8 mouse cellular contexts compared by ENCODE assay signal in genomic region chr4:123050681-123051211, GRCm38 (mm10). TPM values are rescaled to one million over a fixed set of nuclear protein-coding genes. Genes with fewer than 3 reads are reported as not detected.
A peak's percentile ranks its signal among the peaks of the same experiment; 100 is the strongest.
DNase-seq lines count a peak whose midpoint lies in the region; ATAC-seq and TF ChIP-seq lines count a peak whose summit lies in the region.

No protein-coding gene starts in this region.

- H3K27ac ChIP-seq in midbrain, embryonic 11.5 days (ENCODE audit: low read depth, low read length) = peak overlapping the region; percentile 40
- H3K27ac ChIP-seq in midbrain, embryonic 10.5 days (replicated peaks) = no peak overlapping the region; the same call in 1 of the 2 replicates
- H3K27ac ChIP-seq in embryonic facial prominence, embryonic 14.5 days (replicated peaks; ENCODE audit: low read depth, low read length) = peak overlapping the region; percentile 40
- H3K27ac ChIP-seq in heart, embryonic 11.5 days (ENCODE audit: low read depth, low read length) = peak overlapping the region; percentile 54
- H3K27ac ChIP-seq in kidney, embryonic 16.5 days (ENCODE audit: low read length) = peak overlapping the region; percentile 35
- H3K27ac ChIP-seq in liver, embryonic 12.5 days = no peak overlapping the region
- peak overlapping the region; percentile 20; the same call in 1 of the 2 replicates for H3K27ac ChIP-seq in neural tube, embryonic 12.5 days
- H3K27ac ChIP-seq in stomach, postnatal 0 days (replicated peaks) = peak overlapping the region; percentile 69

- H3K9me3 ChIP-seq in midbrain, embryonic 11.5 days (ENCODE audit: control insufficient read depth, low read length) = no peaks in the 10 kb centered on the region
- H3K9me3 ChIP-seq in midbrain, embryonic 10.5 days (replicated peaks) = no peaks in the 10 kb centered on the region
- H3K9me3 ChIP-seq in embryonic facial prominence, embryonic 14.5 days (ENCODE audit: control insufficient read depth, low read length) = no peaks in the 10 kb centered on the region
- no peaks in the 10 kb centered on the region for H3K9me3 ChIP-seq in heart, embryonic 11.5 days (replicated peaks; ENCODE audit: control insufficient read depth, low read length)
- no peaks in the 10 kb centered on the region for H3K9me3 ChIP-seq in kidney, embryonic 16.5 days (ENCODE audit: low read length)
- H3K9me3 ChIP-seq in liver, embryonic 12.5 days (replicated peaks) = no peaks in the 10 kb centered on the region
- no peaks in the 10 kb centered on the region for H3K9me3 ChIP-seq in neural tube, embryonic 12.5 days
- no peaks in the 10 kb centered on the region for H3K9me3 ChIP-seq in stomach, postnatal 0 days (ENCODE audit: control insufficient read depth, low read length)

- TF ChIP-seq CTCF in stomach, postnatal 0 days (IDR thresholded peaks at IDR 0.05; ENCODE audit: low read depth) = no peak

- H3K27me3 ChIP-seq in midbrain, embryonic 11.5 days (ENCODE audit: control insufficient read depth, insufficient read depth, low read length) = no peaks in the 10 kb centered on the region
- H3K27me3 ChIP-seq in midbrain, embryonic 10.5 days (ENCODE audit: low read depth, poor library complexity, severe bottlenecking) = no peaks in the 10 kb centered on the region
- no peaks in the 10 kb centered on the region for H3K27me3 ChIP-seq in embryonic facial prominence, embryonic 14.5 days (replicated peaks; ENCODE audit: control insufficient read depth, insufficient read depth, low read length)
- peaks cover 8% of the 10 kb centered on the region for H3K27me3 ChIP-seq in heart, embryonic 11.5 days (ENCODE audit: control insufficient read depth, insufficient read depth, low read length)
- no peaks in the 10 kb centered on the region for H3K27me3 ChIP-seq in kidney, embryonic 16.5 days (ENCODE audit: insufficient read depth, low read length)
- H3K27me3 ChIP-seq in liver, embryonic 12.5 days (replicated peaks) = no peaks in the 10 kb centered on the region
- no peaks in the 10 kb centered on the region for H3K27me3 ChIP-seq in neural tube, embryonic 12.5 days (replicated peaks)
- H3K27me3 ChIP-seq in stomach, postnatal 0 days (ENCODE audit: control insufficient read depth, insufficient read depth, low read length) = no peaks in the 10 kb centered on the region

- peak; percentile 88 for ATAC-seq in midbrain, embryonic 11.5 days (ENCODE audit: low FRiP score)
- peak; percentile 91 for ATAC-seq in embryonic facial prominence, embryonic 14.5 days (ENCODE audit: low read depth)
- ATAC-seq in heart, embryonic 11.5 days (replicated peaks; ENCODE audit: insufficient number of reproducible peaks, low FRiP score, low TSS enrichment) = peak; percentile 71
- peak; percentile 93 for ATAC-seq in kidney, embryonic 16.5 days (ENCODE audit: low FRiP score, low TSS enrichment)
- ATAC-seq in liver, embryonic 12.5 days = peak; percentile 65
- ATAC-seq in neural tube, embryonic 12.5 days (ENCODE audit: low FRiP score, low read depth) = peak; percentile 92
- ATAC-seq in stomach, postnatal 0 days (ENCODE audit: low FRiP score, low TSS enrichment) = peak; percentile 89

- H3K36me3 ChIP-seq in midbrain, embryonic 11.5 days (ENCODE audit: control insufficient read depth, insufficient read depth, low read length) = peaks cover 28% of the 10 kb centered on the region
- H3K36me3 ChIP-seq in midbrain, embryonic 10.5 days = peaks cover 100% of the 10 kb centered on the region
- peaks cover 72% of the 10 kb centered on the region for H3K36me3 ChIP-seq in embryonic facial prominence, embryonic 14.5 days (ENCODE audit: control insufficient read depth, insufficient read depth, low read length)
- H3K36me3 ChIP-seq in heart, embryonic 11.5 days (ENCODE audit: control insufficient read depth, insufficient read depth, low read length) = peaks cover 12% of the 10 kb centered on the region
- peaks cover 51% of the 10 kb centered on the region for H3K36me3 ChIP-seq in kidney, embryonic 16.5 days (ENCODE audit: insufficient read depth, low read length)
- H3K36me3 ChIP-seq in liver, embryonic 12.5 days = peaks cover 98% of the 10 kb centered on the region
- peaks cover 72% of the 10 kb centered on the region for H3K36me3 ChIP-seq in neural tube, embryonic 12.5 days
- H3K36me3 ChIP-seq in stomach, postnatal 0 days (ENCODE audit: control insufficient read depth, insufficient read depth, low read length) = peaks cover 19% of the 10 kb centered on the region

- no peak overlapping the region for H3K4me3 ChIP-seq in midbrain, embryonic 11.5 days (ENCODE audit: low read depth, low read length)
- no peak overlapping the region for H3K4me3 ChIP-seq in midbrain, embryonic 10.5 days
- no peak overlapping the region for H3K4me3 ChIP-seq in embryonic facial prominence, embryonic 14.5 days (ENCODE audit: low read depth, low read length)
- H3K4me3 ChIP-seq in heart, embryonic 11.5 days (ENCODE audit: low read depth, low read length) = no peak overlapping the region
- no peak overlapping the region for H3K4me3 ChIP-seq in kidney, embryonic 16.5 days (ENCODE audit: low read length)
- no peak overlapping the region for H3K4me3 ChIP-seq in liver, embryonic 12.5 days
- no peak overlapping the region for H3K4me3 ChIP-seq in neural tube, embryonic 12.5 days
- no peak overlapping the region for H3K4me3 ChIP-seq in stomach, postnatal 0 days (ENCODE audit: low read depth, low read length)

- H3K4me1 ChIP-seq in midbrain, embryonic 11.5 days (ENCODE audit: control insufficient read depth, insufficient read depth, low read length) = 0 out of 2 replicates have a peak, but pooled peaks cover 3% of the 10 kb centered on the region
- no peaks in the 10 kb centered on the region; the same call in 1 of the 2 replicates for H3K4me1 ChIP-seq in midbrain, embryonic 10.5 days
- H3K4me1 ChIP-seq in embryonic facial prominence, embryonic 14.5 days (ENCODE audit: control insufficient read depth, insufficient read depth, low read length) = peaks cover 11% of the 10 kb centered on the region; the same call in 1 of the 2 replicates
- H3K4me1 ChIP-seq in heart, embryonic 11.5 days (ENCODE audit: control insufficient read depth, insufficient read depth, low read length) = peaks cover 26% of the 10 kb centered on the region
- H3K4me1 ChIP-seq in kidney, embryonic 16.5 days (ENCODE audit: insufficient read depth, low read length) = peaks cover 11% of the 10 kb centered on the region
- H3K4me1 ChIP-seq in liver, embryonic 12.5 days = peaks cover 5% of the 10 kb centered on the region; the same call in 1 of the 2 replicates
- peaks cover 33% of the 10 kb centered on the region for H3K4me1 ChIP-seq in neural tube, embryonic 12.5 days
- H3K4me1 ChIP-seq in stomach, postnatal 0 days (replicated peaks; ENCODE audit: control insufficient read depth, insufficient read depth) = peaks cover 4% of the 10 kb centered on the region; the same call in 1 of the 2 replicates

- no peak overlapping the region for H3K9ac ChIP-seq in midbrain, embryonic 11.5 days (ENCODE audit: low read length)
- no peak overlapping the region for H3K9ac ChIP-seq in embryonic facial prominence, embryonic 14.5 days (ENCODE audit: low read depth, low read length)
- no peak overlapping the region for H3K9ac ChIP-seq in heart, embryonic 11.5 days (ENCODE audit: low read depth, low read length)
- no peak overlapping the region for H3K9ac ChIP-seq in kidney, embryonic 16.5 days (replicated peaks; ENCODE audit: low read length)
- H3K9ac ChIP-seq in liver, embryonic 12.5 days = no peak overlapping the region
- no peak overlapping the region for H3K9ac ChIP-seq in neural tube, embryonic 12.5 days
- H3K9ac ChIP-seq in stomach, postnatal 0 days (ENCODE audit: low read length) = no peak overlapping the region

- H3K4me2 ChIP-seq in midbrain, embryonic 11.5 days = no peak overlapping the region
- no peak overlapping the region for H3K4me2 ChIP-seq in embryonic facial prominence, embryonic 14.5 days (ENCODE audit: low read depth, low read length)
- H3K4me2 ChIP-seq in heart, embryonic 11.5 days = peak overlapping the region; percentile 6; the same call in 1 of the 2 replicates
- no peak overlapping the region for H3K4me2 ChIP-seq in kidney, embryonic 16.5 days (replicated peaks; ENCODE audit: low read depth, low read length)
- H3K4me2 ChIP-seq in liver, embryonic 12.5 days = no peak overlapping the region
- no peak overlapping the region for H3K4me2 ChIP-seq in neural tube, embryonic 12.5 days (replicated peaks)
- no peak overlapping the region for H3K4me2 ChIP-seq in stomach, postnatal 0 days (replicated peaks; ENCODE audit: low read depth)

- no peak for TF ChIP-seq EP300 in stomach, postnatal 0 days (optimal IDR thresholded peaks at IDR 0.05)

- no peak for DNase-seq in midbrain, embryonic 11.5 days (ENCODE audit: low spot score, missing footprints)
- no peak for DNase-seq in midbrain, embryonic 10.5 days (ENCODE audit: low spot score)
- DNase-seq in embryonic facial prominence, embryonic 14.5 days (ENCODE audit: low spot score) = peak; percentile 95
- DNase-seq in stomach, postnatal 0 days (ENCODE audit: low spot score) = peak; percentile 95

- WGBS in midbrain, embryonic 11.5 days = 81% methylated on average over 5 of the region's 5 CpGs
- WGBS in midbrain, embryonic 10.5 days = 92% methylated on average over 5 of the region's 5 CpGs
- WGBS in embryonic facial prominence, embryonic 14.5 days = 43% methylated on average over 5 of the region's 5 CpGs
- WGBS in heart, embryonic 11.5 days (ENCODE audit: insufficient replicate concordance) = 47% methylated on average over 5 of the region's 5 CpGs
- WGBS in kidney, embryonic 16.5 days = 68% methylated on average over 5 of the region's 5 CpGs
- 78% methylated on average over 5 of the region's 5 CpGs for WGBS in liver, embryonic 12.5 days (ENCODE audit: insufficient replicate concordance)
- WGBS in neural tube, embryonic 12.5 days = 51% methylated on average over 5 of the region's 5 CpGs
- WGBS in stomach, postnatal 0 days = 28% methylated on average over 5 of the region's 5 CpGs

RNA-seq across cellular contexts. Expression of gene Trit1, which starts 34.3 kb away (rescaled TPM):
- 26.8 and 29.0 TPM in 2 replicates for polyA plus RNA-seq in midbrain, embryonic 11.5 days (2014; fragmentation: Nextera tagmentation; extraction: Ambion mirVana)
- 27.6 and 28.2 TPM in 2 replicates for polyA plus RNA-seq in midbrain, embryonic 10.5 days (2016; fragmentation: Nextera tagmentation; extraction: Ambion mirVana)
- 18.8 and 19.4 TPM in 2 replicates for polyA plus RNA-seq in embryonic facial prominence, embryonic 14.5 days (2014; fragmentation: Nextera tagmentation; extraction: Ambion mirVana)
- 13.6 and 14.4 TPM in 2 replicates for polyA plus RNA-seq in heart, embryonic 11.5 days (2014; fragmentation: Nextera tagmentation; extraction: Ambion mirVana)
- 18.1 and 21.5 TPM in 2 replicates for polyA plus RNA-seq in kidney, embryonic 16.5 days (2015; fragmentation: Nextera tagmentation; extraction: Ambion mirVana)
- 8.9 and 10.9 TPM in 2 replicates for polyA plus RNA-seq in liver, embryonic 12.5 days (2016; fragmentation: Nextera tagmentation; extraction: Ambion mirVana)
- polyA plus RNA-seq in neural tube, embryonic 12.5 days (2016; fragmentation: Nextera tagmentation; extraction: Ambion mirVana) = 26.6 and 29.7 TPM in 2 replicates
- polyA plus RNA-seq in stomach, postnatal 0 days (2015; fragmentation: Nextera tagmentation; extraction: Ambion mirVana) = 11.6 and 12.0 TPM in 2 replicates

RNA-seq across cellular contexts. Expression of gene Bmp8b, which starts 54.2 kb away (rescaled TPM):
- 0.15 and 0.30 TPM in 2 replicates for polyA plus RNA-seq in midbrain, embryonic 11.5 days (2014; fragmentation: Nextera tagmentation; extraction: Ambion mirVana)
- polyA plus RNA-seq in midbrain, embryonic 10.5 days (2016; fragmentation: Nextera tagmentation; extraction: Ambion mirVana) = 0.07 and 0.09 TPM in 2 replicates
- polyA plus RNA-seq in embryonic facial prominence, embryonic 14.5 days (2014; fragmentation: Nextera tagmentation; extraction: Ambion mirVana) = 0.90 and 1.1 TPM in 2 replicates
- polyA plus RNA-seq in heart, embryonic 11.5 days (2014; fragmentation: Nextera tagmentation; extraction: Ambion mirVana) = not detected in 2 replicates
- polyA plus RNA-seq in kidney, embryonic 16.5 days (2015; fragmentation: Nextera tagmentation; extraction: Ambion mirVana) = 0.17 and 0.26 TPM in 2 replicates
- polyA plus RNA-seq in liver, embryonic 12.5 days (2016; fragmentation: Nextera tagmentation; extraction: Ambion mirVana) = 1.3 and 1.5 TPM in 2 replicates
- 0.22 and 0.29 TPM in 2 replicates for polyA plus RNA-seq in neural tube, embryonic 12.5 days (2016; fragmentation: Nextera tagmentation; extraction: Ambion mirVana)
- 0.21 and 0.25 TPM in 2 replicates for polyA plus RNA-seq in stomach, postnatal 0 days (2015; fragmentation: Nextera tagmentation; extraction: Ambion mirVana)

RNA-seq across cellular contexts. Expression of gene Mycl, which starts 55.3 kb away (rescaled TPM):
- polyA plus RNA-seq in midbrain, embryonic 11.5 days (2014; fragmentation: Nextera tagmentation; extraction: Ambion mirVana) = 106 and 108 TPM in 2 replicates
- polyA plus RNA-seq in midbrain, embryonic 10.5 days (2016; fragmentation: Nextera tagmentation; extraction: Ambion mirVana) = 82.4 and 92.7 TPM in 2 replicates
- polyA plus RNA-seq in embryonic facial prominence, embryonic 14.5 days (2014; fragmentation: Nextera tagmentation; extraction: Ambion mirVana) = 26.9 and 29.3 TPM in 2 replicates
- polyA plus RNA-seq in heart, embryonic 11.5 days (2014; fragmentation: Nextera tagmentation; extraction: Ambion mirVana) = 1.8 and 2.1 TPM in 2 replicates
- polyA plus RNA-seq in kidney, embryonic 16.5 days (2015; fragmentation: Nextera tagmentation; extraction: Ambion mirVana) = 6.8 and 7.0 TPM in 2 replicates
- 1.2 and 1.6 TPM in 2 replicates for polyA plus RNA-seq in liver, embryonic 12.5 days (2016; fragmentation: Nextera tagmentation; extraction: Ambion mirVana)
- polyA plus RNA-seq in neural tube, embryonic 12.5 days (2016; fragmentation: Nextera tagmentation; extraction: Ambion mirVana) = 123 and 125 TPM in 2 replicates
- 14.2 and 17.4 TPM in 2 replicates for polyA plus RNA-seq in stomach, postnatal 0 days (2015; fragmentation: Nextera tagmentation; extraction: Ambion mirVana)

Comparison
In these comparisons a context has a peak if more than half of its experiments do, and no peak if none do; other contexts are left out.
1. H3K27ac ChIP-seq: peak in midbrain, embryonic 11.5 days (single experiment), embryonic facial prominence, embryonic 14.5 days (single experiment), heart, embryonic 11.5 days (single experiment), kidney, embryonic 16.5 days (single experiment), neural tube, embryonic 12.5 days (single experiment) and stomach, postnatal 0 days (single experiment); none in midbrain, embryonic 10.5 days (single experiment) and liver, embryonic 12.5 days (single experiment).
2. DNase-seq: peak in embryonic facial prominence, embryonic 14.5 days (single experiment) and stomach, postnatal 0 days (single experiment); none in midbrain, embryonic 11.5 days (single experiment) and midbrain, embryonic 10.5 days (single experiment).
3. Peak in every context shown above with its lines, with median percentiles within 50 percentile points of each other: ATAC-seq.